Comparison of ENCODE assay signal across 8 mouse cellular contexts in the genomic region with DNA sequence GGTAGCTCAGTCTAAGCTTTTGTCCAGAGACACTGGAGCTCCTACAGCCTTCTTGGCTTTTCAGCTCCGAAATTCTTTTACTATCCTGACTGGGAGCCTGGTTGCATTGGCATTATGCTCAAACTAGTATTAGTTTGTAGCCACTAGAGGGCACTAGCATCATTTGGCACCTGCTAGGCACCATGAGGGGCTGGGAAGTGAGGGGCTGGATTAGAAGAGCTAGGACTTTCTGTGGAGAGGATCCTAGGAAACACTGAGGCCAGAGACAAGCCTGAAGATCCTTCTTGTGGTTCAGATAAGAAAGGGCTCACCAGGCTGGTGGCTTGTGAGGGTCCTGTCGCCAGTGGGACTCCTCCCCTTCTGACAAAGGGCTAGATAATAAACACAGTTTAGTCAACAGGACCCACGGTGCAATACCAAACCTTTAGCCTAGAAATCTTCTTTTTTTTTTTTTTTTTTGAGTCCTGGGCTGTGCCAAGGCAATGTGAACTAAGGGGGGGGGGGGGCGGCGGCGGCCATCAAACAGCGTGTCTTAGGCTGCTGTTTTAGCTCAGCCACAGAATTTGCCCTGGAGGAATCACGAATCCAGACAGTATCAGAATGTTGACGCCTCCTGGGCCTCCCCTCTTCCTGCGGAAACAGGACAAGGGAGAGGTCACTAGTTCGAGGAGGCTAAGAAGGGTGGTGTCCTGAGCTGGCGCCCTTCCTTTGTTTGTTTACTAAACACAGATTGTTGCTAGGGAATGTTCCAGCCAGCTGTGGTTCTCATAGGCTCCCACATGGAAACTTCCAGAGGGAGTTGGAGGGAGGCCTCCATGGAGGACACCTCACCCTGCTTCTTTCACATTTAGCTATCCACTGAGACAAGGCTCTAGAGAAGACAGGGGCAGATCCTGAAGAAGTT. TPM values are rescaled to one million over a fixed set of nuclear protein-coding genes. Genes with fewer than 3 reads are reported as not detected.
DNase-seq lines count a peak whose midpoint lies in the region; ATAC-seq lines count a peak whose summit lies in the region.

No protein-coding gene starts in this region.

- peak; percentile 49 to 79 for DNase-seq in urinary bladder, adult 18-20 months (ENCODE audit: low spot score in 2 of 2)
- no peak for DNase-seq in urinary bladder, postnatal 10 days (ENCODE audit: low spot score)
- peak; percentile 92 for DNase-seq in embryo, embryonic 10 days (ENCODE audit: low spot score)
- peak; percentile 57 to 58 for DNase-seq in gastrocnemius, postnatal 36 days
- DNase-seq in left cerebral cortex, postnatal 14 days (ENCODE audit: low spot score in 2 of 2), result peak; percentile 73 to 77
- DNase-seq in skeletal muscle tissue, adult 2 months (ENCODE audit: low read depth, low spot score), result peak; percentile 87

- ATAC-seq in inflammation-experienced regulatory T-cells, adult 6 months, result peak; percentile 68
- peak; percentile 73 for ATAC-seq in megakaryocyte-erythroid progenitor cell, adult 5-6 weeks (replicated peaks; ENCODE audit: low FRiP score, low TSS enrichment, poor library complexity, severe bottlenecking)

- intact Hi-C loops in gastrocnemius, postnatal 36 days (cut with DNase I), result loop anchor here (1.0 kb wide), 1 partner anchor 56 kb away; no protein-coding TSS in a partner anchor
- intact Hi-C loops in left cerebral cortex, postnatal 14 days (cut with DNase I), result loop anchor here (2.0 to 10.0 kb wide), 3 partner anchors 56 to 332 kb away; no protein-coding TSS in a partner anchor

RNA-seq across cellular contexts. Expression of a gene that starts 7.1 kb away (rescaled TPM):
- not detected for total RNA-seq in gastrocnemius, postnatal 36 days (2021)
- polyA plus RNA-seq in inflammation-experienced regulatory T-cells, adult 6 months (2017; shearing (Covaris generic)), result not detected
- not detected for total RNA-seq in left cerebral cortex, postnatal 14 days (2021)
- not detected in 2 replicates for total RNA-seq in megakaryocyte-erythroid progenitor cell, adult 5-6 weeks (2014; fragmentation: Nextera tagmentation)
- total RNA-seq in megakaryocyte-erythroid progenitor cell, adult 5-6 weeks (2017), result not detected in 2 replicates

RNA-seq across cellular contexts. Expression of a gene that starts 33.2 kb away (rescaled TPM):
- 10 to 100 TPM in 1 of 2 experiments, 1 to 10 TPM in 1; 8.3 to 11.0 TPM for total RNA-seq in gastrocnemius, postnatal 36 days (2021)
- 10 to 100 TPM; 62.6 to 78.6 (median 69.0) TPM for polyA plus RNA-seq in inflammation-experienced regulatory T-cells, adult 6 months (2017; shearing (Covaris generic))
- 10 to 100 TPM; 80.4 to 83.4 TPM for total RNA-seq in left cerebral cortex, postnatal 14 days (2021)
- 27.7 and 39.5 TPM in 2 replicates for total RNA-seq in megakaryocyte-erythroid progenitor cell, adult 5-6 weeks (2014; fragmentation: Nextera tagmentation)
- total RNA-seq in megakaryocyte-erythroid progenitor cell, adult 5-6 weeks (2017), result 63.8 and 65.3 TPM in 2 replicates

RNA-seq across cellular contexts. Expression of a gene that starts 33.2 kb away (rescaled TPM):
- under 1 TPM in 1 of 2 experiments, not detected in 1; 0.13 TPM for total RNA-seq in gastrocnemius, postnatal 36 days (2021)
- polyA plus RNA-seq in inflammation-experienced regulatory T-cells, adult 6 months (2017; shearing (Covaris generic)), result 10 to 100 TPM in 1 of 3 experiments, 1 to 10 TPM in 2; 2.5 to 17.3 (median 4.5) TPM
- total RNA-seq in left cerebral cortex, postnatal 14 days (2021), result 1 to 10 TPM in 1 of 2 experiments, under 1 TPM in 1; 0.61 to 1.3 TPM
- total RNA-seq in megakaryocyte-erythroid progenitor cell, adult 5-6 weeks (2014; fragmentation: Nextera tagmentation), result 37.5 and 52.5 TPM in 2 replicates
- total RNA-seq in megakaryocyte-erythroid progenitor cell, adult 5-6 weeks (2017), result 46.2 and 52.3 TPM in 2 replicates

RNA-seq across cellular contexts. Expression of a gene that starts 38.4 kb away (rescaled TPM):
- 1 to 10 TPM; 4.5 to 4.7 TPM for total RNA-seq in gastrocnemius, postnatal 36 days (2021)
- under 1 TPM; 0.36 to 0.51 (median 0.41) TPM for polyA plus RNA-seq in inflammation-experienced regulatory T-cells, adult 6 months (2017; shearing (Covaris generic))
- total RNA-seq in left cerebral cortex, postnatal 14 days (2021), result 100 to 1,000 TPM; 230 to 250 TPM
- total RNA-seq in megakaryocyte-erythroid progenitor cell, adult 5-6 weeks (2014; fragmentation: Nextera tagmentation), result 0.63 and 5.7 TPM in 2 replicates
- total RNA-seq in megakaryocyte-erythroid progenitor cell, adult 5-6 weeks (2017), result 0.15 and 0.66 TPM in 2 replicates

Comparison
In these comparisons a context has a peak if more than half of its experiments do, and no peak if none do; other contexts are left out.
1. RNA of a gene that starts 33.2 kb away (total RNA-seq): 37.5 to 52.5 TPM in megakaryocyte-erythroid progenitor cell, adult 5-6 weeks; 0.61 to 1.3 TPM in left cerebral cortex, postnatal 14 days and 0.13 TPM in gastrocnemius, postnatal 36 days; every median in the first group is over 10 times any median in the second.